Mouse (Mus musculus) heart, postnatal 10 days (tissue): ENCODE data around the gene Ccnl2. TPM values are rescaled to one million over a fixed set of nuclear protein-coding genes. Genes with fewer than 3 reads are reported as not detected.

ENCODE experiments used
- DNase-seq, 2 experiments: peaks; one replicate each; pipeline ENCODE4 v3.0.0; 2021
- intact Hi-C: fragments of 180-260 bp; cut with DNase I; formaldehyde crosslinking; loops from one replicate; pipeline ENCODE4 v1.15.1; 2025
- microRNA-seq, 2 experiments: library from miRNA; unstranded; fragments of <30 nt; microRNA quantifications; one replicate each; pipeline ENCODE4 v1.2.0; 2022
- total RNA-seq, 2 experiments: library from RNA; stranded (reverse); gene quantifications; 2 replicates each; pipeline ENCODE4 v1.2.3; 2021

Gene Ccnl2
- total RNA-seq, 2 experiments from 2014 or later = 49.9 to 50.6 TPM

DNA sequence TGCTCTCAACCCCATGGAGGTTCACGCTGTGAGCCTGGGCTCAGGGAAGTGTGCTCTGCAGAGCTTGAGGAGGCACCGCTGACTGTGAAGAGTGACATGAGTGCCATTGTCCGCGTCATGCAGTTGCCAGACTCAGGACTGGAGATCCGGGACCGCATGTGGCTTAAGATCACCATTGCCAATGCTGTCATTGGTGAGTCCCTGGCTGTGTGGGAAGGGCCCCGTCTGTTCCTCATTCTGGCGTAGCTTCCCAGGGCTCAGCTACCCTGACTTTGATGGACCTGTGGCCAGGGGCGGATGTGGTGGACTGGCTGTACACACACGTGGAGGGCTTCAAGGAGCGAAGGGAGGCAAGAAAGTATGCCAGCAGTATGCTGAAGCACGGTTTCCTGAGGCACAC is 43.8 kb downstream of the Ccnl2 start:
- DNase-seq = no peak
- intact Hi-C loops = loop anchor here (10.0 kb wide), 1 partner anchor 249 kb away; the partner anchor contains the start of gene 9430015G10Rik

DNA sequence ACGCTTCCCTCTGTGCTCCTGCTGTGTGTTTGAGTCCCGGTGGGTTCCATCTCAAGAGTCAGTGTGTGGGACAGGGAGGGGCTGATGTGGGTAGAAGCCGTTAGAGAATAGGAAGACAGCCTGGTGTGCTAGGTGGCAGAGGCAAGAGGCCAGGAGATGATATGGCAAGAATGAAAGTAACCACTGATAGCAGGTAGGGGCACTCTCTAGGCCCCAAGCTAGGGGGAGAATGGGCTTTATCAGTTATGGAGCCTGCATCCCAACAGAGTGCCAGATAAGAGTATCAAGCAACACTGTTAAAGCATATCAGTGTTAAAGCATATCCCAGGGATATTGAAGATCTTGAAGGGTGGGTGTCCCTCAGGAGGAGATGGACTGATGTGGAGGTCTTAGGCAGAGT is 44.6 kb downstream of the Ccnl2 start:
- no peak for DNase-seq
- intact Hi-C loops = loop anchor here (10.0 kb wide), 1 partner anchor 248 kb away; the partner anchor contains the start of gene 9430015G10Rik

DNA sequence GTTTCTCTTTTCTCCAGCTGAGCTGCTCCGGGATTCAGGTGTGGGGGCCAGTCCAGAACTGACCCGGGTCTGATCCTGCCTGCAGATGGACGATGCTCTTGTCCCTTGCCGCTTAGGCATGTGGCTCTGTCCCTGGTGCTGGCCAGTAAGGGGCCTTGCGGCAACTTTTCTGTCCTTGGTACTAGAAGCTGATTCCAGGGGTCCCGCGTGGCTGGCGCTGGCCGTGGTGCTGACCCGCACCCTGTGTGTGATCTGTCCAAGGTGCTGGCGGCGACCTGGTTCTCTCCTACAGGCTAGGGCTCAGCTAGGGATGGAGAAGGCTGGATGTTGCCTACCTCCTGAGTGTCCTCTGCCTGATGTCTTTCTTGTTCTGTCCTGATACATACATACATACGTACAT is 47.0 kb downstream of the Ccnl2 start:
- intact Hi-C loops = loop anchor here (10.0 kb wide), 1 partner anchor 245 kb away; the partner anchor contains the start of gene 9430015G10Rik
- DNase-seq = peak; percentile 67 to 81

DNA sequence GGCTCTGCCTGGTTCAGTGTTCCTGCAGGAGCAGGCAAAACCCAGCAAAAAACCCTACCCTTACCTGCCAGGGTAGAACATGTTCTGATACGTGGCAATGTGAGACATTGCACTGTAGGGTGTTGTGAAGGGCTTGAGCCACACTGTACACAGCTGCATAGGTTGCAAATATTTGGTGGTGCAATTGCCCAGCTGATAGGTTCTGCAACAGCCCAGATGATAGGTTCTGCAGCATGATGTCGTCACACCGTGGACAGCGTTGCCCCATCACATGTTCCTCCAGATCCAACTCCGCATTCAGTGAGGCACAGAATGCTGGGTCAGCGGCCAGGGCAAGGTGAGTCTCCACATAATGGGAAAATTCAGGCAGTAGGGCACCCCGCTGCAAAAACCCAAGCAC is 49.5 kb downstream of the Ccnl2 start:
- intact Hi-C loops = no loop called here
- no peak for DNase-seq

DNA sequence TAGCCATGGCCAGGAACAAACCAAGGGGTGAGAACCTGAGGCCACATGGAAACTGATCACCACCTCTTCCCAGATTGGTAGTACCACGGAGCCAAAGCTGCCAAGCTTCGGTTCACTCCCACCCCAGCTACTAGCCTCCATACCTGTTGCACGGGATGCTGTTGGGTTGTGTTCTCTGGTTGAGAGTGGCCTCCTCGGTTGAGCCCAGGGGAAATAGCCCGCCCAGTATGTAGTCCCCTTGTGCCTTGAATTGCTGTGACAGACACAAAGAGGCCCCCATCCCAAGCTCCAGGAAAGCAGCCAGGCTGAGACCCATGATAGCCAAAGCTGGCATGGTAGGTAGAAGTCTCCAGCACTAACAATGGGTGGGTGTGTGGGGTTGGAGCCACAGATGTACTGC is 50.7 kb downstream of the Ccnl2 start, which contains the start of gene Tas1r3:
Gene Tas1r3 (minus strand): TSS at position 362 of the 400 bp plus-strand sequence.
- intact Hi-C loops = no loop called here
- DNase-seq = no peak

DNA sequence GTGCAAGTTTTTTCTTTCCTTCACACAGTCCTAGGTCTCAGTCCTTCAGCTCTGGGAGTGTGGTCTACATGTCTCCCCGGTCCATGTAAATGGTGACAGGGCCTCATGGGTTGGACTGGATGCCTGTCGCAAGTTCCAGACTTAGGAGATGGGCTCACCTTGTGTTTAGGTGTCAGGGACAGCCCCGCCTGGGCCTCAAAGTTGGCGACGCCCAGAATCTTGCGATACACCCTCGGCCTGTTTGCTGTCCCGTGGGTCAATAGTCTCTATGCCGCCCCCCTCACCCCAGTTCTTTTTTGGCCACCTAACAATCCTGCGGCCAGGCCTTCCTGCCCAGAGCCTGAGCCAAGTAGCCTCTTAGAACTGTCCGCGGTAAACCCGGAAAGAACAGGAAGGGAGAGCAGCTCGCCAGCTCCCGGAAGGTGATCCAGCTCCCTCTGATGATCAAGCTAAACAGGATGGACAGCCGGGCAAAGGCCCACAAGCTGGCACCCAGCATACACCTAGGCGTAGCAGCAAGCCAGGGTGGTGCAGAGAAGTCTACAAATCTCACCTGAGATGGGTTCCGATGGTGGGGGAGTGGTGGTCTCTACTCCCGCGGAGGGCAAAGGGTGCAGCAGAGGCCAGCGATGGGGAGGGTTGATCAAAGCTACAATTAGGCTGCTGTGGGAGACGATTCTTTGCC is 56.5 kb downstream of the Ccnl2 start:
- intact Hi-C loops = loop anchor here (1.0 to 2.0 kb wide), 3 partner anchors 14 to 75 kb away; partner anchors contain the start of gene Ube2j2
- DNase-seq = peak in 1 of 2 experiments; percentile 35

DNA sequence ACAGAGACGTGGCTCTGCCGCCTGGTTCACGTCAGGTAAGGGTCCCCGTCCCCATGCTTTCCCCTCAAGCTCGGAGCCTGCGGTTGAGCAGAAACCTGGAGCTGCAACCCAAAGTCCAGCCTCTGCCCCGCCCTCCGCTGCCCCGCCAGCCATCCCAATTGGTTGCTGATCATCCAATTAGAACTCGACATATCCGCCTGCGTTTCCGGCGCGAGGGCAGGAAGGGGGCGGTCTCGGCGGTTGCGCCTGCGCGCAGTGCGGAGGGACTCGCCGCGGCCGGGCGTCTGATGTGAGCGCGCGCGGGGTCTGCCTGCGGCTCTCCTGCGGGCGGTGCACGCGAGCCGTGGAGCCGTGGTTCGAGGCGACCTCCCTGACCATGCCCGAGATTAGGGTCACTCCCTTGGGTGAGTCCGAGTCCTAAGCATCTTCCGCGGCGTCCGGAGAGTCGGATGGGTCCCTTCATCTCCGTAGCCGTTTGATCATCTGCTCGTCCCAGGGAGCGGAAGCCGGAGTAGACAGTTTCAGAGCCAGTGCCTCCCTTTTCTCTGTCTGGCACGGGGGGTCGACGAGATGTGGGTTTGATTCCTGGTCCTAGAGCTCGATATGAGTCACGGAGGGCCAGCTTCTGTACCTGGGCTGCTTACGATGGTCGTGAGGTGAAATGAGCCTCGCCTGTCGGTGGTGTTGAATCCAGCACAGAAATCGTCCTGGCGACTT is 57.2 kb downstream of the Ccnl2 start, which contains the start of the genes Cptp and Ints11:
Gene Cptp (minus strand): TSS at position 124 of the 717 bp plus-strand sequence.
Gene Ints11 (plus strand): TSS at position 230 of the 717 bp plus-strand sequence.
- DNase-seq = peak; percentile 98
- intact Hi-C loops = loop anchor here (1.0 to 2.0 kb wide), 3 partner anchors 13 to 74 kb away; partner anchors contain the start of gene Ube2j2

DNA sequence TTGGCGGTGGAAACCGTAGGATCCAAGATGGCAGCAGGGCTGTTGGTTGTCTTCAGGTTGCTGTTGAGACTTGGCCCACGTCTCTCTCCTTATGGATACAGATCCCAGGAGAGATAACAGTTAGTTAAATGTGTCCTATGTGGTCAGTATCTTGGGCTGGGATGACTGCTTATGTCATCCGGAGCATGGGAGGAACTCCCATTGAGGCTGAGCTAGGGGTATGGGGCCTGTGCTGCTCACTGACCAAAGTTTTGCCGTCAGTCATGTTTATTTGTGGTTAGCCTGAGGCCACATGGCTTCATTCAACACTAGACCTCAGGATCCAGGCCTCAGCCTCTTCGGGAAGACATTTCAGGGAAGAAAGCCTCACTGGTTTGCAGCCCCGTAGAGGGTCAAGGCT is 59.1 kb downstream of the Ccnl2 start:
- intact Hi-C loops = no loop called here
- DNase-seq = no peak

Small RNA genes within 50 kb of the gene (microRNA-seq; reads per million reads assigned to microRNA genes)
- gene Gm27743 = 0 reads per million in 2 experiments

Other genes with a start within 250 kb of the Ccnl2 start
- gene Slc35e2, start 211.1 kb upstream of the Ccnl2 start, total RNA-seq = 10 to 100 TPM; 12.2 to 13.1 TPM
- gene Cdk11b, start 187.6 kb upstream of the Ccnl2 start, total RNA-seq = 10 to 100 TPM; 28.5 to 30.1 TPM
- gene Gm10563, start 167.1 kb upstream of the Ccnl2 start, total RNA-seq = not detected
- gene Mmp23, start 159.1 kb upstream of the Ccnl2 start, total RNA-seq = 10 to 100 TPM; 24.9 to 25.9 TPM
- 10 to 100 TPM; 21.9 to 22.5 TPM for gene Mib2, start 143.3 kb upstream of the Ccnl2 start, total RNA-seq
- gene Fndc10, start 118.1 kb upstream of the Ccnl2 start, total RNA-seq = 1 to 10 TPM; 2.9 to 4.3 TPM
- gene Ssu72, start 107.7 kb upstream of the Ccnl2 start, total RNA-seq = 10 to 100 TPM; 58.3 to 59.2 TPM
- gene Tmem240, start 77.7 kb upstream of the Ccnl2 start, total RNA-seq = under 1 TPM; 0.47 to 0.69 TPM
- 10 to 100 TPM; 67.1 to 73.1 TPM for gene Atad3a, start 51.4 kb upstream of the Ccnl2 start, total RNA-seq
- gene Vwa1, start 37.8 kb upstream of the Ccnl2 start, total RNA-seq = 10 to 100 TPM; 14.0 to 15.8 TPM
- 1 to 10 TPM; 2.0 to 2.3 TPM for gene Tmem88b, start 26.6 kb upstream of the Ccnl2 start, total RNA-seq
- gene Ankrd65, start 22.1 kb upstream of the Ccnl2 start, total RNA-seq = not detected
- gene Mrpl20, start 9.6 kb upstream of the Ccnl2 start, total RNA-seq = 10 to 100 TPM; 77.2 to 83.5 TPM
- gene Aurkaip1, start 18.8 kb downstream of the Ccnl2 start, total RNA-seq = 10 to 100 TPM; 84.8 to 91.3 TPM
- 10 to 100 TPM; 66.0 to 66.1 TPM for gene Mxra8, start 27.2 kb downstream of the Ccnl2 start, total RNA-seq
- gene Dvl1, start 34.9 kb downstream of the Ccnl2 start, total RNA-seq = 10 to 100 TPM; 35.3 to 36.0 TPM
- gene Tas1r3, start 50.9 kb downstream of the Ccnl2 start, total RNA-seq = under 1 TPM; 0.20 to 0.34 TPM
- gene Cptp, start 57.0 kb downstream of the Ccnl2 start, total RNA-seq = 10 to 100 TPM in 1 of 2 experiments, 1 to 10 TPM in 1; 7.9 to 10.6 TPM
- 10 to 100 TPM; 16.6 to 20.9 TPM for gene Ints11, start 57.1 kb downstream of the Ccnl2 start, total RNA-seq
- 10 to 100 TPM; 18.1 to 19.1 TPM for gene Pusl1, start 79.3 kb downstream of the Ccnl2 start, total RNA-seq
- 10 to 100 TPM; 20.3 to 21.7 TPM for gene Acap3, start 79.3 kb downstream of the Ccnl2 start, total RNA-seq
- 10 to 100 TPM; 62.4 to 66.9 TPM for gene Ube2j2, start 131.3 kb downstream of the Ccnl2 start, total RNA-seq
- 10 to 100 TPM; 17.8 to 24.8 TPM for gene C1qtnf12, start 149.8 kb downstream of the Ccnl2 start, total RNA-seq
- 1 to 10 TPM; 3.4 to 3.7 TPM for gene B3galt6, start 180.2 kb downstream of the Ccnl2 start, total RNA-seq
- gene Sdf4, start 180.4 kb downstream of the Ccnl2 start, total RNA-seq = 100 to 1,000 TPM; 105 to 108 TPM
- under 1 TPM; 0.62 to 0.93 TPM for gene Tnfrsf4, start 201.4 kb downstream of the Ccnl2 start, total RNA-seq
- gene Tnfrsf18, start 213.7 kb downstream of the Ccnl2 start, total RNA-seq = under 1 TPM in 1 of 2 experiments, not detected in 1; 0.29 TPM
- gene Ttll10, start 246.9 kb downstream of the Ccnl2 start, total RNA-seq = not detected